Mouse (Mus musculus): ENCODE measurements around the gene Cbr4. TPM values are rescaled to one million over a fixed set of nuclear protein-coding genes. Genes with fewer than 3 reads are reported as not detected.

The Cbr4 gene
- polyA plus RNA-seq, 1 experiment, result not detected

- TF ChIP-seq CTCF (IDR thresholded peaks at IDR 0.05; ENCODE audit: insufficient read depth, low read depth, low read length) (peak; percentile 41; the same call in 1 of the 2 replicates), POLR2A (IDR thresholded peaks at IDR 0.05; ENCODE audit: insufficient read depth, low read depth, low read length) (no peak)
- Histone ChIP-seq H3K4me1 (ENCODE audit: control insufficient read depth, insufficient read depth, low read length) (no peaks in the 10 kb centered on the region; the same call in 1 of the 2 replicates), H3K27ac (ENCODE audit: insufficient read depth, low read depth, low read length) (no peak overlapping the region), H3K4me3 (ENCODE audit: insufficient read depth, low read depth, low read length) (no peak overlapping the region)
- 54% methylated on average over 10 of the region's 11 CpGs for WGBS
These were observed 7.9 kb upstream of the Cbr4 start for GRCm38 (mm10) chr8:61479506-61480214.

DNA sequence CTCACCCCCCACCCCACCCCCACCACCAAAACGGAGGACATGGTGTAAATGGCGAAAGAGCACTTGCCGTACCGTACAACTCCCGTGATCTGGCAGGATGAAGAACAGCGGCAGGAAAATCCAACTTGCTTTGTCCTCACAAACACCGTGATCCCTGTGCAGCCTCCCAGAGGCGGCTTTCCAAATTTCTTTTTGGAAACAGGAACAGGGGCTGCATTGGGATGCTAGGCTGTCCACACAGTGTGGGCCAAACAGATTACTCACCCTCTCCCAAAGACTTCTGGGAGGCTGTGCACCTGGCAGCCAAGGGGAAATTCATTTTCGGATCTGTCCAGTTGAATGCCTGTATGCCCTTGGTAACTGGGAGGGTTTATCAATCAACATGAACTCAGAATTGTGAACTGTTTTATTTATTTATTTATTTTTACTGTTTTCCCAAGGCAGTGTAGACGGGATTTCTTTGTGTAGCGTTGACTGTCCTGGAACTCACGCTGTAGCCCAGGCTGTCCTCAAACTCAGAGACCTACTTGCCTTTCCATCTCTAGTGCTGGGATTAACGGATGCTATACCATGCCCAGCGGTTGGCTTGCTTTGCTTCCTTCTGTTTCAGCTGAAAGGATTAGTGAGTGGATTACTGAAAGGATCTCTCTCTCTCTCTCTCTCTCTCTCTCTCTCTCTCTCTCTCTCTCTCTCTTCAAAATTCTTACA is 7.1 kb upstream of the Cbr4 start:
- TF ChIP-seq POLR2A (IDR thresholded peaks at IDR 0.05; ENCODE audit: insufficient read depth, low read depth, low read length) (no peak), CTCF (IDR thresholded peaks at IDR 0.05; ENCODE audit: insufficient read depth, low read depth, low read length) (no peak)
- no peaks in the 10 kb centered on the region; the same call in 1 of the 2 replicates for H3K4me1 ChIP-seq (ENCODE audit: control insufficient read depth, insufficient read depth, low read length)
- 67% methylated on average over 14 of the region's 14 CpGs for WGBS
- H3K4me3 ChIP-seq (ENCODE audit: insufficient read depth, low read depth, low read length), result no peak overlapping the region
- H3K27ac ChIP-seq (ENCODE audit: insufficient read depth, low read depth, low read length), result no peak overlapping the region

- Histone ChIP-seq H3K4me3 (ENCODE audit: insufficient read depth, low read depth, low read length) (no peak overlapping the region), H3K27ac (ENCODE audit: insufficient read depth, low read depth, low read length) (no peak overlapping the region), H3K4me1 (ENCODE audit: control insufficient read depth, insufficient read depth, low read length) (peaks cover 3% of the 10 kb centered on the region; the same call in 1 of the 2 replicates)
- no peak for TF ChIP-seq POLR2A (IDR thresholded peaks at IDR 0.05; ENCODE audit: insufficient read depth, low read depth, low read length)
- no peak for TF ChIP-seq CTCF (IDR thresholded peaks at IDR 0.05; ENCODE audit: insufficient read depth, low read depth, low read length)
- 97% methylated on average over 2 of the region's 2 CpGs for WGBS
These were observed 508 bp upstream of the Cbr4 start for GRCm38 (mm10) chr8:61486923-61487529.

DNA sequence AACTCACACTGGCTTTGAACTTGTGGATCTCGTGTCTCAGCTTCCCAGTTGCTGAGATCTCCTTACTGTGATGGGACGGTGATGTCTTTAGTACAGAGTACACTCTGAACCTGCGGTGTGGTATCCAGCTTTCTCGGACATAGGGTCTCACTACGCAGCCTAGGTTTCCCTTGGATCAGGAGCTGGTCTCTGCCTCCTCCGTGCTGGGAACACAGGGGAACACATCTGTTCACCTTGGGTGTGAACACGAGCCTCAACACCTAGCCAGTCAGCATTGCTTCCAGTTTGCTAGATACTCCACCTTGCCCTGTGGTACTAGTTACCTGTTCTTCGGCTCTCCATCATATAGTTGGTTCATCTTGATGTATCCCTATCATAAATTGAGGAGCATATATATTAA is 1.1 kb downstream of the Cbr4 start:
- WGBS, result 92% methylated on average over 8 of the region's 8 CpGs
- H3K4me3 ChIP-seq (ENCODE audit: insufficient read depth, low read depth, low read length), result no peak overlapping the region
- H3K4me1 ChIP-seq (ENCODE audit: control insufficient read depth, insufficient read depth, low read length), result peaks cover 3% of the 10 kb centered on the region; the same call in 1 of the 2 replicates
- TF ChIP-seq CTCF (IDR thresholded peaks at IDR 0.05; ENCODE audit: insufficient read depth, low read depth, low read length) (no peak), POLR2A (IDR thresholded peaks at IDR 0.05; ENCODE audit: insufficient read depth, low read depth, low read length) (no peak)
- no peak overlapping the region for H3K27ac ChIP-seq (ENCODE audit: insufficient read depth, low read depth, low read length)

GRCm38 (mm10) chr8:61497110-61497509 is 9.6 kb downstream of the Cbr4 start:
- TF ChIP-seq POLR2A (IDR thresholded peaks at IDR 0.05; ENCODE audit: insufficient read depth, low read depth, low read length), result no peak
- no peak overlapping the region for H3K4me3 ChIP-seq (ENCODE audit: insufficient read depth, low read depth, low read length)
- H3K27ac ChIP-seq (ENCODE audit: insufficient read depth, low read depth, low read length), result no peak overlapping the region
- 88% methylated on average over 4 of the region's 4 CpGs for WGBS
- H3K4me1 ChIP-seq (ENCODE audit: control insufficient read depth, insufficient read depth, low read length), result no peaks in the 10 kb centered on the region

GRCm38 (mm10) chr8:61499035-61499434 is 11.5 kb downstream of the Cbr4 start:
- TF ChIP-seq POLR2A (IDR thresholded peaks at IDR 0.05; ENCODE audit: insufficient read depth, low read depth, low read length), result no peak
- TF ChIP-seq CTCF (IDR thresholded peaks at IDR 0.05; ENCODE audit: insufficient read depth, low read depth, low read length), result no peak
- no peak overlapping the region for H3K4me3 ChIP-seq (ENCODE audit: insufficient read depth, low read depth, low read length)
- 73% methylated on average over 4 of the region's 4 CpGs for WGBS
- H3K27ac ChIP-seq (ENCODE audit: insufficient read depth, low read depth, low read length), result no peak overlapping the region
- H3K4me1 ChIP-seq (ENCODE audit: control insufficient read depth, insufficient read depth, low read length), result no peaks in the 10 kb centered on the region

- no peak overlapping the region for H3K4me3 ChIP-seq (ENCODE audit: insufficient read depth, low read depth, low read length)
- TF ChIP-seq POLR2A (IDR thresholded peaks at IDR 0.05; ENCODE audit: insufficient read depth, low read depth, low read length) (no peak), CTCF (IDR thresholded peaks at IDR 0.05; ENCODE audit: insufficient read depth, low read depth, low read length) (no peak)
- 77% methylated on average over 3 of the region's 3 CpGs for WGBS
- no peaks in the 10 kb centered on the region for H3K4me1 ChIP-seq (ENCODE audit: control insufficient read depth, insufficient read depth, low read length)
- no peak overlapping the region for H3K27ac ChIP-seq (ENCODE audit: insufficient read depth, low read depth, low read length)
These were observed 13.4 kb downstream of the Cbr4 start for GRCm38 (mm10) chr8:61500914-61501313.

GRCm38 (mm10) chr8:61502277-61502676 is 14.7 kb downstream of the Cbr4 start:
- no peak for TF ChIP-seq POLR2A (IDR thresholded peaks at IDR 0.05; ENCODE audit: insufficient read depth, low read depth, low read length)
- TF ChIP-seq CTCF (IDR thresholded peaks at IDR 0.05; ENCODE audit: insufficient read depth, low read depth, low read length), result no peak
- Histone ChIP-seq H3K4me1 (ENCODE audit: control insufficient read depth, insufficient read depth, low read length) (no peaks in the 10 kb centered on the region), H3K27ac (ENCODE audit: insufficient read depth, low read depth, low read length) (no peak overlapping the region), H3K4me3 (ENCODE audit: insufficient read depth, low read depth, low read length) (no peak overlapping the region)

All from olfactory bulb, adult 2 months (tissue).